In genomic region chr10:25029387-25029915, GRCm38 (mm10) we compare ENCODE assay signal across 25 mouse cellular contexts.
DNase-seq lines count a peak whose midpoint lies in the region; ATAC-seq and TF ChIP-seq lines count a peak whose summit lies in the region.
"Had no signal": no experiment of that assay in that cellular context is flagged by ENCODE, and none has a peak within 500 bp of the region (broad histone marks: within the 10 kb centered on the region; RNA-seq: fewer than 3 reads in every experiment).

No protein-coding gene starts in this region.

- H3K27ac ChIP-seq in hindbrain, embryonic 11.5 days (ENCODE audit: low read depth, low read length), result no peak overlapping the region
- no peak overlapping the region for H3K27ac ChIP-seq in hindbrain, embryonic 10.5 days
- H3K27ac ChIP-seq in midbrain, embryonic 10.5 days (replicated peaks), result no peak overlapping the region
- H3K27ac ChIP-seq: embryonic facial prominence, embryonic 10.5 days; forebrain, embryonic 10.5 days; hindbrain, embryonic 15.5 days; limb, embryonic 13.5 days; liver, embryonic 13.5 days; stomach, embryonic 15.5 days had no signal

- no peaks in the 10 kb centered on the region for H3K36me3 ChIP-seq in hindbrain, embryonic 11.5 days (ENCODE audit: control insufficient read depth, insufficient read depth, low read length)
- no peaks in the 10 kb centered on the region for H3K36me3 ChIP-seq in hindbrain, embryonic 10.5 days
- no peaks in the 10 kb centered on the region for H3K36me3 ChIP-seq in E14TG2a.4 (ENCODE audit: insufficient read depth, low read length)
- H3K36me3 ChIP-seq in midbrain, embryonic 10.5 days, result no peaks in the 10 kb centered on the region
- H3K36me3 ChIP-seq: embryonic facial prominence, embryonic 10.5 days; forebrain, embryonic 10.5 days; heart, embryonic 12.5 days; hindbrain, embryonic 15.5 days; limb, embryonic 13.5 days; liver, embryonic 13.5 days; stomach, embryonic 15.5 days had no signal

- peak; percentile 76; the same call in 1 of the 2 replicates for ATAC-seq in hindbrain, embryonic 11.5 days (ENCODE audit: low FRiP score)
- no peak for ATAC-seq in CD4-positive, CD25-positive, alpha-beta regulatory T cell, adult 4 months
- ATAC-seq: intestine, embryonic 16.5 days had no signal

- H3K9me3 ChIP-seq in hindbrain, embryonic 11.5 days (ENCODE audit: control insufficient read depth, low read length), result no peaks in the 10 kb centered on the region
- H3K9me3 ChIP-seq in hindbrain, embryonic 10.5 days, result 0 out of 2 replicates have a peak, but pooled peaks cover 8% of the 10 kb centered on the region
- peaks cover 14% of the 10 kb centered on the region; the same call in 1 of the 2 replicates for H3K9me3 ChIP-seq in E14TG2a.4 (ENCODE audit: low read length)
- peaks cover 6% of the 10 kb centered on the region; the same call in 1 of the 2 replicates for H3K9me3 ChIP-seq in midbrain, embryonic 10.5 days (replicated peaks)
- H3K9me3 ChIP-seq: hindbrain, embryonic 15.5 days; liver, embryonic 13.5 days; stomach, embryonic 15.5 days had no signal

- no peak for TF ChIP-seq CTCF in E14TG2a.4 (conservative IDR thresholded peaks at IDR 0.05; ENCODE audit: low read length)

- peak; percentile 25 for DNase-seq in adrenal gland, adult 8-10 months
- no peak for DNase-seq in adrenal gland, postnatal 4 days (ENCODE audit: low spot score in 2 of 2)
- DNase-seq in hindbrain, embryonic 11.5 days (ENCODE audit: low spot score), result peak; percentile 27
- no peak for DNase-seq in hindbrain, embryonic 10.5 days (ENCODE audit: low spot score)
- peak; percentile 86 for DNase-seq in ZHBTc4 (ENCODE audit: low read depth, low spot score)
- DNase-seq in midbrain, embryonic 10.5 days (ENCODE audit: low spot score), result no peak
- DNase-seq: cerebellum, adult 9-10 months; gastrocnemius, postnatal 25 days; kidney, adult 9 months; kidney, postnatal 36 days; liver, embryonic 13.5 days; lung, adult 2 months; lung, postnatal 14 days; midbrain, embryonic 14.5 days; right cerebral cortex, adult 18-20 months; thymus, postnatal 25 days had no signal

- H3K27me3 ChIP-seq in hindbrain, embryonic 11.5 days (ENCODE audit: control insufficient read depth, insufficient read depth, low read length), result no peaks in the 10 kb centered on the region
- no peaks in the 10 kb centered on the region for H3K27me3 ChIP-seq in hindbrain, embryonic 10.5 days (ENCODE audit: insufficient read depth, poor library complexity, severe bottlenecking)
- no peaks in the 10 kb centered on the region for H3K27me3 ChIP-seq in E14TG2a.4 (ENCODE audit: insufficient read depth, low read length)
- H3K27me3 ChIP-seq in midbrain, embryonic 10.5 days (ENCODE audit: low read depth, poor library complexity, severe bottlenecking), result no peaks in the 10 kb centered on the region
- H3K27me3 ChIP-seq: heart, embryonic 12.5 days; hindbrain, embryonic 15.5 days; limb, embryonic 13.5 days; liver, embryonic 13.5 days; stomach, embryonic 15.5 days had no signal

- WGBS in hindbrain, embryonic 11.5 days, result 38% methylated on average over 6 of the region's 6 CpGs
- WGBS in hindbrain, embryonic 10.5 days, result 44% methylated on average over 6 of the region's 6 CpGs
- 48% methylated on average over 6 of the region's 6 CpGs for WGBS in midbrain, embryonic 10.5 days

- no peak overlapping the region for H3K4me3 ChIP-seq in hindbrain, embryonic 11.5 days (ENCODE audit: low read depth, low read length)
- no peak overlapping the region for H3K4me3 ChIP-seq in hindbrain, embryonic 10.5 days
- H3K4me3 ChIP-seq in E14TG2a.4 (replicated peaks; ENCODE audit: low read length), result peak overlapping the region; percentile 32; the same call in 1 of the 2 replicates
- no peak overlapping the region for H3K4me3 ChIP-seq in midbrain, embryonic 10.5 days
- H3K4me3 ChIP-seq: embryonic facial prominence, embryonic 10.5 days; forebrain, embryonic 10.5 days; heart, embryonic 12.5 days; hindbrain, embryonic 15.5 days; limb, embryonic 13.5 days; liver, embryonic 13.5 days; stomach, embryonic 15.5 days had no signal

- no peak overlapping the region for H3K9ac ChIP-seq in hindbrain, embryonic 11.5 days (ENCODE audit: low read depth, low read length)
- H3K9ac ChIP-seq: heart, embryonic 12.5 days; hindbrain, embryonic 15.5 days; limb, embryonic 13.5 days; liver, embryonic 13.5 days; stomach, embryonic 15.5 days had no signal

- H3K4me2 ChIP-seq in hindbrain, embryonic 11.5 days (replicated peaks; ENCODE audit: low read depth, low read length), result no peak overlapping the region
- H3K4me2 ChIP-seq: heart, embryonic 12.5 days; hindbrain, embryonic 15.5 days; limb, embryonic 13.5 days; liver, embryonic 13.5 days; stomach, embryonic 15.5 days had no signal

- no peaks in the 10 kb centered on the region; the same call in 1 of the 2 replicates for H3K4me1 ChIP-seq in hindbrain, embryonic 11.5 days (replicated peaks; ENCODE audit: control insufficient read depth, insufficient read depth, low read length)
- peaks cover 8% of the 10 kb centered on the region; the same call in 1 of the 2 replicates for H3K4me1 ChIP-seq in hindbrain, embryonic 10.5 days (replicated peaks)
- H3K4me1 ChIP-seq in E14TG2a.4 (replicated peaks; ENCODE audit: low read depth, low read length), result peaks cover 33% of the 10 kb centered on the region
- peaks cover 5% of the 10 kb centered on the region; the same call in 1 of the 2 replicates for H3K4me1 ChIP-seq in midbrain, embryonic 10.5 days
- H3K4me1 ChIP-seq: embryonic facial prominence, embryonic 10.5 days; heart, embryonic 12.5 days; hindbrain, embryonic 15.5 days; limb, embryonic 13.5 days; liver, embryonic 13.5 days; stomach, embryonic 15.5 days had no signal

Comparison
In these comparisons a context has a peak if more than half of its experiments do, and no peak if none do; other contexts are left out.
1. DNase-seq: peak in adrenal gland, adult 8-10 months (single experiment), hindbrain, embryonic 11.5 days (single experiment) and ZHBTc4 (single experiment); none in adrenal gland, postnatal 4 days (0 of 2), hindbrain, embryonic 10.5 days (single experiment) and midbrain, embryonic 10.5 days (single experiment).